9 mouse cellular contexts compared by ENCODE assay signal in the genomic region with DNA sequence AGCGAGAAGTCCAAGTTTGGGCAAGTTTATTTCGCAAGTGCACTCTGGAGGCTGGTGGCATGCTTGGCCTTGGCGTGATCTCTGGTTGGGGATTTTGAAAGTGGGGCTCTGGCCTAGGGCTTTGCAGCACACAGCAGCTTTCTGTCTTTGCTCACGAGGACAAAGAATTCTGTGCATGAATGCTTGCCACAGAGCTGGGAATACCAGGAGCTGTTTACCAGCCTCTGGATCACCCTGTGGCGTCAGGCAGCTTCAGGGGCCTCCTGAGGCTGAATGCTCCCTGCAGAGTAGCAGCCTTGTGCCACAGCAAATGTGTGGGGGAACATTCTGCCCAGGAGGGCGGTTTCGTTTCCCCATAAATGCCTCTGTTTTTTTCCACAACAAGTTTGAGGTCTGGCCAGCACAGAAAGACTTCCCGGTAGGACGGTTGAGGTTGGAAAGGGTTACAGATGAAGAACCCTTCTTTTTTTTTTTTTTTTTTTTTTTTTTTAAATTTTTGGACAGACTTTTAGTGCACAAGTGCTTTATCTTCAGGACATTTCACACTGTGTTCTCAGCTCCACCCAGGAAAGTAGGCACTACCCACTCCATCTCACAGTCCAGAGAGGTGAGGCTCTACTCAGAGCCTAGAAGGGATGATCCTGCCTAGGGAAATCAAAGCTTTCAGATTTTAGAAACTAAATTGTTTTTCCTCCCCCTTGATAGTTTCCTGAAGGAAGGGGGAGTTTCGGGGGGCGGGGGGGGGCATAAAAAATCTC. TPM values are rescaled to one million over a fixed set of nuclear protein-coding genes. Genes with fewer than 3 reads are reported as not detected.
DNase-seq lines count a peak whose midpoint lies in the region; ATAC-seq and TF ChIP-seq lines count a peak whose summit lies in the region.
"Had no signal": no experiment of that assay in that cellular context is flagged by ENCODE, and none has a peak within 500 bp of the region (broad histone marks: within the 10 kb centered on the region; RNA-seq: fewer than 3 reads in every experiment).

No protein-coding gene starts in this region.

- 51% methylated on average over 11 of the region's 11 CpGs for WGBS in forebrain, embryonic 14.5 days
- 61% methylated on average over 11 of the region's 11 CpGs for WGBS in forebrain, embryonic 11.5 days
- 42% methylated on average over 11 of the region's 11 CpGs for WGBS in heart, embryonic 16.5 days

- no peak for TF ChIP-seq CTCF in brain, embryonic 14.5 days (IDR thresholded peaks at IDR 0.05; ENCODE audit: borderline replicate concordance, extremely low read depth, insufficient read depth, insufficient read length)

- peak; percentile 3 for DNase-seq in forebrain, embryonic 14.5 days (ENCODE audit: low spot score)
- DNase-seq in forebrain, embryonic 11.5 days (ENCODE audit: low spot score): no peak
- peak; percentile 69 for DNase-seq in 3134 (ENCODE audit: extremely low read depth, insufficient read length, low spot score)
- DNase-seq in brain, embryonic 14.5 days (ENCODE audit: low read depth): peak; percentile 50
- DNase-seq in layer of hippocampus, postnatal 14 days (ENCODE audit: low spot score in 2 of 2): peak; percentile 14 to 64
- peak; percentile 50 for DNase-seq in ovary, postnatal 36 days (ENCODE audit: low spot score)
- no peak for DNase-seq in c-Kit-positive CD71-positive TER-119-positive erythroid progenitor cells, embryonic 14.5 days (ENCODE audit: low spot score)

- H3K9ac ChIP-seq in forebrain, embryonic 14.5 days (ENCODE audit: low read length): no peak overlapping the region
- no peak overlapping the region for H3K9ac ChIP-seq in forebrain, embryonic 11.5 days (ENCODE audit: low read length)
- H3K9ac ChIP-seq in heart, embryonic 16.5 days (ENCODE audit: low read length): 0 out of 2 replicates have a peak overlapping the region, but pooled peaks have one; percentile 51
- H3K9ac ChIP-seq: neural tube, embryonic 13.5 days had no signal

- no peaks in the 10 kb centered on the region for H3K27me3 ChIP-seq in forebrain, embryonic 14.5 days (replicated peaks; ENCODE audit: control insufficient read depth, insufficient read depth, low read length)
- H3K27me3 ChIP-seq in forebrain, embryonic 11.5 days (ENCODE audit: control insufficient read depth, insufficient read depth, low read length): no peaks in the 10 kb centered on the region
- no peaks in the 10 kb centered on the region for H3K27me3 ChIP-seq in heart, embryonic 16.5 days (ENCODE audit: control insufficient read depth, insufficient read depth, low read length)
- H3K27me3 ChIP-seq: neural tube, embryonic 13.5 days had no signal

- no peak for TF ChIP-seq POLR2A in brain, embryonic 14.5 days (IDR thresholded peaks at IDR 0.05; ENCODE audit: borderline replicate concordance, extremely low read depth, insufficient read depth, insufficient read length, poor library complexity, severe bottlenecking)

- peaks cover 11% of the 10 kb centered on the region for H3K4me1 ChIP-seq in forebrain, embryonic 14.5 days (ENCODE audit: control insufficient read depth, insufficient read depth, low read length)
- no peaks in the 10 kb centered on the region for H3K4me1 ChIP-seq in forebrain, embryonic 11.5 days (replicated peaks; ENCODE audit: control insufficient read depth, insufficient read depth, low read length)
- peaks cover 25% of the 10 kb centered on the region for H3K4me1 ChIP-seq in heart, embryonic 16.5 days (ENCODE audit: control insufficient read depth, insufficient read depth, low read length)

- no peaks in the 10 kb centered on the region for H3K9me3 ChIP-seq in forebrain, embryonic 14.5 days (replicated peaks; ENCODE audit: control insufficient read depth, low read length)
- no peaks in the 10 kb centered on the region for H3K9me3 ChIP-seq in forebrain, embryonic 11.5 days (ENCODE audit: control insufficient read depth, low read length)
- no peaks in the 10 kb centered on the region for H3K9me3 ChIP-seq in heart, embryonic 16.5 days (replicated peaks; ENCODE audit: control insufficient read depth, low read length)
- H3K9me3 ChIP-seq: neural tube, embryonic 13.5 days had no signal

- no peak for ATAC-seq in forebrain, embryonic 14.5 days
- ATAC-seq in forebrain, embryonic 11.5 days (replicated peaks; ENCODE audit: low FRiP score): no peak
- ATAC-seq in heart, embryonic 16.5 days (replicated peaks; ENCODE audit: extremely low read depth, insufficient read depth, low FRiP score): peak; percentile 42; the same call in 1 of the 2 replicates

- no peak overlapping the region for H3K4me2 ChIP-seq in forebrain, embryonic 14.5 days (ENCODE audit: low read length)
- no peak overlapping the region for H3K4me2 ChIP-seq in forebrain, embryonic 11.5 days (ENCODE audit: low read depth, low read length, severe bottlenecking)
- no peak overlapping the region for H3K4me2 ChIP-seq in heart, embryonic 16.5 days (ENCODE audit: low read depth, low read length)
- H3K4me2 ChIP-seq: neural tube, embryonic 13.5 days had no signal

- no peak overlapping the region for H3K4me3 ChIP-seq in forebrain, embryonic 14.5 days (ENCODE audit: low read depth, low read length)
- no peak overlapping the region for H3K4me3 ChIP-seq in forebrain, embryonic 11.5 days (ENCODE audit: low read depth, low read length)
- no peak overlapping the region for H3K4me3 ChIP-seq in heart, embryonic 16.5 days (ENCODE audit: low read length)
- H3K4me3 ChIP-seq: neural tube, embryonic 13.5 days had no signal

- peak overlapping the region; percentile 36; the same call in 1 of the 2 replicates for H3K27ac ChIP-seq in forebrain, embryonic 14.5 days (ENCODE audit: low read depth, low read length)
- no peak overlapping the region for H3K27ac ChIP-seq in forebrain, embryonic 11.5 days (ENCODE audit: low read depth, low read length)
- H3K27ac ChIP-seq in heart, embryonic 16.5 days (ENCODE audit: low read length): peak overlapping the region; percentile 80
- H3K27ac ChIP-seq: neural tube, embryonic 13.5 days had no signal

- no peaks in the 10 kb centered on the region for H3K36me3 ChIP-seq in forebrain, embryonic 14.5 days (ENCODE audit: control insufficient read depth, insufficient read depth, low read length)
- no peaks in the 10 kb centered on the region for H3K36me3 ChIP-seq in forebrain, embryonic 11.5 days (ENCODE audit: control insufficient read depth, insufficient read depth, low read length)
- peaks cover 16% of the 10 kb centered on the region for H3K36me3 ChIP-seq in heart, embryonic 16.5 days (ENCODE audit: control insufficient read depth, insufficient read depth)
- H3K36me3 ChIP-seq: neural tube, embryonic 13.5 days had no signal

RNA-seq across cellular contexts. Expression of gene Ahnak, which starts 34.1 kb away (rescaled TPM):
- polyA plus RNA-seq in forebrain, embryonic 14.5 days (2014; fragmentation: Nextera tagmentation; extraction: Ambion mirVana): 2.6 and 4.5 TPM in 2 replicates
- 7.1 and 7.3 TPM in 2 replicates for polyA plus RNA-seq in forebrain, embryonic 11.5 days (2014; fragmentation: Nextera tagmentation; extraction: Ambion mirVana)
- 2.5 and 6.0 TPM in 2 replicates for polyA plus RNA-seq in brain, embryonic 14.5 days (2012; rRNA removed)
- 28.7 and 36.5 TPM in 2 replicates for polyA plus RNA-seq in heart, embryonic 16.5 days (2015; fragmentation: Nextera tagmentation; extraction: Ambion mirVana)
- 10 to 100 TPM; 20.7 to 22.5 TPM for total RNA-seq in layer of hippocampus, postnatal 14 days (2021)

RNA-seq across cellular contexts. Expression of gene Eef1g, which starts 56.4 kb away (rescaled TPM):
- 356 and 360 TPM in 2 replicates for polyA plus RNA-seq in forebrain, embryonic 14.5 days (2014; fragmentation: Nextera tagmentation; extraction: Ambion mirVana)
- polyA plus RNA-seq in forebrain, embryonic 11.5 days (2014; fragmentation: Nextera tagmentation; extraction: Ambion mirVana): 467 and 472 TPM in 2 replicates
- polyA plus RNA-seq in brain, embryonic 14.5 days (2012; rRNA removed): 371 and 527 TPM in 2 replicates
- polyA plus RNA-seq in heart, embryonic 16.5 days (2015; fragmentation: Nextera tagmentation; extraction: Ambion mirVana): 239 and 240 TPM in 2 replicates
- 100 to 1,000 TPM; 198 to 230 TPM for total RNA-seq in layer of hippocampus, postnatal 14 days (2021)

Comparison
In these comparisons a context has a peak if more than half of its experiments do, and no peak if none do; other contexts are left out.
1. DNase-seq: peak in forebrain, embryonic 14.5 days (single experiment), 3134 (single experiment), brain, embryonic 14.5 days (single experiment), layer of hippocampus, postnatal 14 days (2 of 2) and ovary, postnatal 36 days (single experiment); none in forebrain, embryonic 11.5 days (single experiment) and c-Kit-positive CD71-positive TER-119-positive erythroid progenitor cells, embryonic 14.5 days (single experiment).